Mouse (Mus musculus) cerebellum, postnatal 36 days (tissue): ENCODE measurements around the gene Gm49345.
"Not testable (repeated sequence)": the region's sequence is repeated elsewhere in the genome, so short reads cannot be mapped to it uniquely, and the experiment has no call there.

Experiments
- DNase-seq, 2 experiments: peaks; one replicate each; pipeline ENCODE4 v3.0.0; 2021 to 2022; ENCODE audit warnings: mixed read lengths in 2 of 2

Gm49345 gene

DNA sequence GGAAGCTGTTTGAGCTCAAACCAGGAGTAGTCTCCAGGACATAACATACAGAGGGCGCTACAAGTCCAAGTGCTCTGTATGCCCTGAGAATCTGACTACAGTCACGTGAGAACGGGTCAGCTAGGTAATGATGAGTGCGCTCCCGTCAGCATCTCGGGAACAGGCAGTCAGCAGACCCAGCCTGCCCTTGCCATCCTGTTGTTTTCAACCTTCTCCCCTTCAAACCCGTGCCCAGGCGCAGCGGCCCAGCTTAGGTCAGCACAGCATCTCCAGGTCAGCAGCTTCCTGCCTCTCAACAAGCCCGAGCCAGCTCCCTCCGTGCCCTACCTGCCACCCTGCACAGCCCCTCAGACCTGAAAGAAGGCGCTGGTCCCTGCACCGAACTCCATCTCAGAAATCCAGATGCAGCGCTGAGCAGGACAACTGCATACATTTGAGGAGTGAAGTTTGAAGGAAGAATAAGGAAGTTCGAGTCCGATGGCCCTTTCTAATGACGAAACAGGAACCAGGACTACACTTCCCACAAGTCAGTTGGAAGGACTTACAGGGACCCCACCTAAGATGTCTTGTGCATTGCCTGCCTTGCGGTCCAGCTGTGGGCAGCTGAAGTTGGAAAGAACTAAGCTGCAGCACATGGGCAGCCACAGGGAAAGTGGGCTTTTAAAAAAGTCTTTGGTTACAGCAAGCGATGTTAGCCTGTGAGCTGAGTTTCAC lies at the start of gene Gm49345, which contains the start of gene Zfp729a:
TSS of gene Gm49345 (minus strand) at position 476 of the 714 bp plus-strand sequence.
TSS of gene Zfp729a (minus strand) at position 498 of the 714 bp plus-strand sequence.
- peak; percentile 78 to 87 for DNase-seq

DNA sequence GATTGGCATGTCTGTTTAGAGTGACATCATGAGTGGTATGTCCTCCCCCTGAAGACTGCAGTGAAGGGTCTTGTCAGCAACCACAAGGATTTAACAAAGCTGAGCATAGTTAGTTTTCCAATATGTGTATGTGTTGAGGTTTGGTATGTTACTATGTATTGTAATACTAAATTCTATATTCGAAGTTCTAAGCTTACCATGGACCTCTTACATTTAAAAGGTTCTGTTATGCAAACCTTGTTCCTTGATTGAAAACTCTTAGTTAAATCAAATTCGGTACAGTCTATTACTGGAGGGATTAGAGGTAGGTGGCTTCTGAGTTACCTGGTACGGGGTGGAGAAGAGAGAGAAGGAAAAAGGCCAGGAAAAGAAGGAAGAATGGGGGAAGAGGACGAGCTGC lies 49.4 kb upstream of the Gm49345 start, which contains the start of gene Zfp738:
TSS of gene Zfp738 (minus strand) at position 101 of the 400 bp plus-strand sequence.
- DNase-seq, result no peak

DNA sequence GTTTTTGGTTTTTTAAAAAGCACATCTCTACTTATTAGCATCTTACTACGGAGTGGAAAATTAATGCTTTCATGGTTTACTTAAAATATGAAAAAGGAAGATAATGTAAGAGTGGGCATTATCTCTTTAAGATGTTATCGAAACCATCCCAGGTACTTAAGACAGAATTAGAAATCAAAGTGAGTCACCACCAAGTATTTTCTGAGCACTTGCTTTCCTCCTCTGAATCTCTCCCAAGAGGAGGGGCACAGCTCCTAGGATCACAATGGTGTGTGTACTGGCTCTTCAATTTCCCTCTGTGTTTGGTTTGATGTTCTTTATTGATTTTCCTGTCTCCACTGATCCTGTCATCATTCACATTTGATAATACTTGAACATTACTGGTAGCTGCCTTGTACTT lies 46.3 kb upstream of the Gm49345 start:
- DNase-seq, result not testable (repeated sequence)

DNA sequence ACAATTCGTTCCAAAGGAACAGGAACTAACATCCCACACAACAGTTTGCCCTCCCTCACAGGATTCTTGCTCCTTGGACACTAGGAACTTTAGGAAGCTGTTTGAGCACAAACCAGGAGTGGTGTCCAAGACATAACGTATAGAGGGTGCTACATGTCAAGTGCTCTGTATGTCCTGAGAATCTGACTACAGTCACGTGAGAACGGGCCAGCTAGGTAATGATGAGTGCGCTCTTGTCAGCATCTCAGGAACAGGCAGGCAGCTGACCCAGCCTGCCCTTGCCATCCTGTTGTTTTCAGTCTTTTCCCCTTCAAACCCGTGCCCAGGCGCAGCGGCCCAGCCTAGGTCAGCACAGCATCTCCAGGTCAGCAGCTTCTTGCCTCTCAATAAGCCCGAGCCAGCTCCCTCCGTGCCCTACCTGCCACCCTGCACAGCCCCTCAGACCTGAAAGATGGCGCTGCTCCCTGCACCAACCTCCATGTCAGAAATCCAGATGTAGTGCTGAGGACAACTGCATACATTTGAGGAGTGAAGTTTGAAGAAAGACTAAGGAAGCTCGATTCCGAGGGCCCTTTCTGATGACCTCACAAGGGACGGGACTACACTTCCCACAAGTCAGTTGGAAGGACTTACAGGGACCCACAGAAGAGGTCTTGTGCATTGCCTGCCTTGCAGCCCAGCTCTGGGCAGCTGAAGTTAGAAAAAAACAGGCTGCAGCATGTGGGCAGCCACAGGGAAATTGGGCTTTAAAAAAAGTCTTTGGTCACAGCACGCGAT lies 45.6 kb upstream of the Gm49345 start:
- peak; percentile 81 to 89 for DNase-seq

GRCm38 (mm10) chr13:67674902-67675301 lies 37.3 kb upstream of the Gm49345 start:
- no peak for DNase-seq

DNA sequence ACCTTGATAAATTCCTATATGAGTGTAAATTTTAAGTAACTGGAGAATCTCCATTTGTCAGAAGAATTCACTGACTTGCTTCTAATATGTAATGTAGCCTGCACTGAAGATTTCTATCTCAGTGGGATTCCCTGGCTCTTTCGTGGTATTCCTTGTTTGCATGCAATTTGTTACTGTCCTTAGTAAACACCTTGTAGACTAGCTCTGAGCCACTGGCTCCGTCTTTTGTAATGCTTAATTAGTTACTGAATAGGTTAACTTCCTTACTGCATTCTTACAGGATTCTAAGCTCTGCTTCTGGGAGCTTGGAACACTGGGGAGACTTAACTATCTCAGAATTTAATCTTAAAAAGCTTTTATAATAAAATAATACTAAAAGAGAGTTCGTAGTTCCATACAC lies 14.9 kb upstream of the Gm49345 start:
- no peak for DNase-seq

DNA sequence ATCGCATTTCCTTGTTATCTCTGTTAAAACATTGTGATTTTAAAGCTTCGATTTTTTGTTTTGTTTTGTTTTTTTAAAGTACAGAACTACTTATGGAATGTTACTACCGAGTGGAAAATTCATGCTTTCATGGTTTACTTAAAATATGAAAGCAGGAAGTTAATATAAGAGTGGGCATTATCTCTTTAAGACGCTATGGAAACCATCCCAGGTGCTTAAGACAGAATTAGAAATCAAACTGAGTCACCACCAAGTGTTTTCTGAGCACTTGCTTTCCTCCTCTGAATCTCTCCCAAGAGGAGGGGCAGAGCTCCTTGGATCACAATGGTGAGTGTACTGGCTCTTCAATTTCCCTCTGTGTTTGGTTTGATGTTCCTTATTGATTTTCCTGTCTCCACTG lies 27.5 kb downstream of the Gm49345 start:
- DNase-seq, result peak in 1 of 2 experiments; percentile 3

DNA sequence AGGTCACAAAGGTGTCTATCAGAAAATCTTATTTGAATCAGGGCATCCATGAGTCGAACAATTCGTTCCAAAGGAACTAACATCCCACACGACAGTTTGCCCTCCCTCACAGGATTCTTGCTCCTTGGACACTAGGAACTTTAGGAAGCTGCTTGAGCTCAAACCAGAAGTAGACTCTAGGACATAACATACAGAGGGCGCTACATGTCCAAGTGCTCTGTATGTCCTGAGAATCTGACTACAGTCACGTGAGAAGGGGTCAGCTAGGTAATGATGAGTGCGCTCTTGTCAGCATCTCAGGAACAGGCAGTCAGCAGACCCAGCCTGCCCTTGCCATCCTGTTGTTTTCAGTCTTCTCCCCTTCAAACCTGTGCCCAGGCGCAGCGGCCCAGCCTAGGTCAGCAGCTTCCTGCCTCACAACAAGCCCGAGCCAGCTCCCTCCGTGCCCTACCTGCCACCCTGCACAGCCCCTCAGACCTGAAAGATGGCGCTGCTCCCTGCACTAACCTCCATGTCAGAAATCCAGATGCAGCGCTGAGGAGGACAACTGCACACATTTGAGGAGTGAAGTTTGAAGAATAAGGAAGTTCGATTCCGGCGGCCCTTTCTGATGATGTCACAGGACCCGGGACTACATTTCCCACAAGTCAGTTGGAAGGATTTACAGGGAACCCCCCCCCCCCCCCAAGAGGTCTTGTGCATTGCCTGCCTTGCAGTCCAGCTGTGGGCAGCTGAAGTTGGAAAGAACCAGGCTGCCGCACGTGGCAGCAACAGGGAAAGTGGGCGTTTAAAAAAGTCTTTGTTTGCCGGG lies 28.3 kb downstream of the Gm49345 start, which contains the start of gene Zfp729b:
TSS of gene Zfp729b (minus strand) at position 642 of the 811 bp plus-strand sequence.
- peak; percentile 89 to 95 for DNase-seq

DNA sequence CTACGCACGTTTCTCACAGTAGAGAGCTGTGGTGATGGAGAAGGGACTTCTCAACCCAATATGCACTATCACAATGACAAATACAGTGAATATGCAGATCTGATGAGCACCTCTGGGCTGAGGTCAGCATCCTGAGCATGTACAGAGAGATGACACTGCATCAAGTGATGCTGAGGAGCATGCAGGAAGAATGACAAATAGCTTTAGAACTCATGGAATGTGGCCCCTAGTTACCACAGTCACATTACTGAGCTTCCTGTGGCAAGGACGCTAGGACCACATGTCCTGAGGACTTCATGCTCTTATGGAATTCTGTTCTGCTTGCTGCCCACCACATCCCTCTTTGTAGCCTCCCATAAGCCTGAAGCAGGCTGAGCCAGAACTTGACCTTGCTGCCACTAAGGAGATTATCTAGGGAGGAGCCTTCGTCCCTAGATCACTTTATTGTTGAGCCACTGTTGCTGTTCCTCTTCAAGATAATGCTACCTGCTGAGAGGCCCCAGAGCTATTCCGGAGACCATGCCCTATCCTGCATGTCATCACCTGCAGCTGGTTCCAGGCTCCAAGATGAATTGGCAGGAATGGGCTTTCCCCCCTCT lies 64.9 kb downstream of the Gm49345 start:
- no peak for DNase-seq

- DNase-seq, result no peak
These were observed 83.8 kb downstream of the Gm49345 start, which contains the start of gene Zfp748 for GRCm38 (mm10) chr13:67553730-67554129. Zfp748 (minus strand) TSS chr13:67553830.

- DNase-seq, result peak; percentile 86 to 91
These were observed 84.8 kb downstream of the Gm49345 start for GRCm38 (mm10) chr13:67552505-67553346.

DNA sequence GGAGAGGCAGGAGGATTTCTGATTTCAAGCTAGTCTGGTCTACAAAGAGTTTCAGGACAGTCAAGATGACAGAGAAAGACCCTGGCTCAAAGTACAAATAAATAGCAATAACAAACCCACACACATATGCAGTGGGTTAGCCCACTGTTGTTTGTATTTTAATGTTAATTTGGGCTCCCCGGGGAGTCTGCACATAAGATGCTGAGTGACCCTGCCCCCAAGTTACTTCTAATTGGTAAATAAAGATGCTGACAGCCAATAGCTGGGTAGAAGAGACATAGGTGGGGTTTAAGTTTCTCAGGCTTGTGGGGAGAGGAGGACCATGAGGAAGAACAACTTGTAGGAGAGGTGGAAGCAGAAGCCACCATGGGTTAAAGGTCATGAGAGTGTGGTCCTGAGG lies 91.6 kb downstream of the Gm49345 start:
- DNase-seq, result no peak
